Mouse (Mus musculus) kidney, adult 2 months (tissue): ENCODE data around the gene Ccdc85c. TPM values are rescaled to one million over a fixed set of nuclear protein-coding genes. Genes with fewer than 3 reads are reported as not detected.

ENCODE experiments used
- DNase-seq: peaks from one replicate; pipeline ENCODE4 v3.0.0; 2021
- H3K27ac ChIP-seq: fragments of 200-500 bp; 2 replicates; pipeline ENCODE4 v1.5.1; 2012; ENCODE audit warnings: low read depth, low read length, control low read depth, inconsistent platforms; ENCODE audit not compliant: insufficient read depth
- H3K27me3 ChIP-seq: fragments of 200-500 bp; replicated peaks from 2 replicates; pipeline ENCODE4 v1.6.1; 2012; ENCODE audit warnings: mild to moderate bottlenecking, moderate library complexity, low read length, inconsistent platforms; ENCODE audit not compliant: control insufficient read depth, insufficient read depth
- H3K36me3 ChIP-seq: fragments of 200-500 bp; 2 replicates; pipeline ENCODE4 v1.6.1; 2012; ENCODE audit warnings: mild to moderate bottlenecking, moderate library complexity, low read length, inconsistent platforms; ENCODE audit not compliant: control insufficient read depth, insufficient read depth
- H3K4me1 ChIP-seq: fragments of 200-500 bp; 2 replicates; pipeline ENCODE4 v1.6.1; 2011; ENCODE audit warnings: low read length; ENCODE audit not compliant: control insufficient read depth, insufficient read depth
- H3K4me3 ChIP-seq: fragments of 200-500 bp; 2 replicates; pipeline ENCODE4 v1.5.1; 2011; ENCODE audit warnings: mild to moderate bottlenecking, low read depth, low read length, control low read depth; ENCODE audit not compliant: insufficient read depth
- CTCF ChIP-seq: fragments of 200-500 bp; conservative IDR thresholded peaks from 2 replicates; pipeline ENCODE4 v1.5.1; 2011; ENCODE audit warnings: low read depth, mild to moderate bottlenecking, control low read depth, low read length, moderate library complexity, mixed read lengths; ENCODE audit not compliant: insufficient read depth, insufficient read length
- POLR2A ChIP-seq: fragments of 200-500 bp; IDR thresholded peaks from one replicate; pipeline ENCODE4 v1.6.1; 2011; ENCODE audit warnings: low read depth, low read length, control low read depth
- WGBS: fragments of 180-500 bp; shearing (Covaris S2); methylation state at CpG from one replicate; pipeline ENCODE4 v1.1.7; 2018; 5-methylcytosine and 5-hydroxymethylcytosine counted together
- polyA plus RNA-seq: library from polyadenylated mRNA; depleted of rRNA; stranded (reverse); fragments of >200 nt; gene quantifications from 2 replicates; pipeline ENCODE4 v1.2.3, GENCODE M21; 2012

Ccdc85c gene
- polyA plus RNA-seq, 1 experiment = 15.7 TPM

GRCm38 (mm10) chr12:108187541-108188091 is 87.6 kb downstream of the Ccdc85c start:
- Histone ChIP-seq H3K4me3 (no peak overlapping the region), H3K36me3 (peaks cover 6% of the 10 kb centered on the region), H3K27me3 (no peaks in the 10 kb centered on the region), H3K27ac (no peak overlapping the region), H3K4me1 (no peaks in the 10 kb centered on the region)
- 0 out of 2 replicates have a peak, but pooled peaks have one; percentile 21 for TF ChIP-seq CTCF
- TF ChIP-seq POLR2A = no peak
- no peak for DNase-seq
- WGBS = 89% methylated on average over 6 of the region's 6 CpGs

GRCm38 (mm10) chr12:108181716-108182115 is 93.5 kb downstream of the Ccdc85c start:
- Histone ChIP-seq H3K27me3 (no peaks in the 10 kb centered on the region), H3K36me3 (peaks cover 3% of the 10 kb centered on the region), H3K27ac (no peak overlapping the region), H3K4me3 (no peak overlapping the region), H3K4me1 (peaks cover 8% of the 10 kb centered on the region)
- no peak for DNase-seq
- 86% methylated on average over 6 of the region's 6 CpGs for WGBS
- TF ChIP-seq POLR2A (no peak), CTCF (no peak)

- Histone ChIP-seq H3K4me1 (peaks cover 16% of the 10 kb centered on the region), H3K4me3 (peak within 1 kb of the TSS; percentile 94), H3K36me3 (no peaks in the 10 kb centered on the region), H3K27ac (peak within 1 kb of the TSS; percentile 96), H3K27me3 (no peaks in the 10 kb centered on the region)
- WGBS = under 1% methylated on average over 78 of the region's 82 CpGs
- TF ChIP-seq POLR2A = peak; percentile 75
- no peak for TF ChIP-seq CTCF
- DNase-seq = peak; percentile 100
Measured at GRCm38 (mm10) chr12:108179321-108180266, 95.6 kb downstream of the Ccdc85c start, which contains the start of gene Ccnk. Gene Ccnk, plus strand, starts transcription at chr12:108179579.

GRCm38 (mm10) chr12:108179246-108179320 is 96.1 kb downstream of the Ccdc85c start, which contains the start of gene Setd3:
Gene Setd3, minus strand, starts transcription at chr12:108179314.
- H3K36me3 ChIP-seq = no peaks in the 10 kb centered on the region
- TF ChIP-seq POLR2A (no peak), CTCF (no peak)
- H3K27ac ChIP-seq = peak within 1 kb of the TSS; percentile 96
- no peaks in the 10 kb centered on the region for H3K27me3 ChIP-seq
- H3K4me1 ChIP-seq = peaks cover 18% of the 10 kb centered on the region
- DNase-seq = no peak
- WGBS = 2% methylated on average over 9 of the region's 9 CpGs
- peak within 1 kb of the TSS; percentile 94 for H3K4me3 ChIP-seq

- H3K27ac ChIP-seq = peak overlapping the region; percentile 96
- WGBS = under 1% methylated on average over 101 of the region's 103 CpGs
- TF ChIP-seq POLR2A = no peak
- no peak for TF ChIP-seq CTCF
Measured at GRCm38 (mm10) chr12:108178331-108179245, 96.6 kb downstream of the Ccdc85c start.

GRCm38 (mm10) chr12:108176366-108176765 is 98.9 kb downstream of the Ccdc85c start:
- Histone ChIP-seq H3K27ac (peak overlapping the region; percentile 44; the same call in 1 of the 2 replicates), H3K4me1 (peaks cover 31% of the 10 kb centered on the region), H3K27me3 (no peaks in the 10 kb centered on the region), H3K36me3 (no peaks in the 10 kb centered on the region), H3K4me3 (no peak overlapping the region)
- DNase-seq = peak; percentile 36
- no peak for TF ChIP-seq POLR2A
- TF ChIP-seq CTCF = no peak
- 54% methylated on average over 3 of the region's 3 CpGs for WGBS

More at GRCm38 (mm10) chr12:108178331-108179245, 96.6 kb downstream of the Ccdc85c start:
- peak; percentile 44 for DNase-seq
- Histone ChIP-seq H3K4me1 (peaks cover 18% of the 10 kb centered on the region), H3K36me3 (no peaks in the 10 kb centered on the region), H3K4me3 (peak overlapping the region; percentile 94), H3K27me3 (no peaks in the 10 kb centered on the region)
